Mouse (Mus musculus) embryo, embryonic 9.5 days (tissue): ENCODE results near the gene Olfml2b.

Experiments
- DNase-seq: peaks from one replicate; pipeline ENCODE4 v3.0.0-alpha.2; 2017; ENCODE audit errors: extremely low spot score

Gene Olfml2b

DNA sequence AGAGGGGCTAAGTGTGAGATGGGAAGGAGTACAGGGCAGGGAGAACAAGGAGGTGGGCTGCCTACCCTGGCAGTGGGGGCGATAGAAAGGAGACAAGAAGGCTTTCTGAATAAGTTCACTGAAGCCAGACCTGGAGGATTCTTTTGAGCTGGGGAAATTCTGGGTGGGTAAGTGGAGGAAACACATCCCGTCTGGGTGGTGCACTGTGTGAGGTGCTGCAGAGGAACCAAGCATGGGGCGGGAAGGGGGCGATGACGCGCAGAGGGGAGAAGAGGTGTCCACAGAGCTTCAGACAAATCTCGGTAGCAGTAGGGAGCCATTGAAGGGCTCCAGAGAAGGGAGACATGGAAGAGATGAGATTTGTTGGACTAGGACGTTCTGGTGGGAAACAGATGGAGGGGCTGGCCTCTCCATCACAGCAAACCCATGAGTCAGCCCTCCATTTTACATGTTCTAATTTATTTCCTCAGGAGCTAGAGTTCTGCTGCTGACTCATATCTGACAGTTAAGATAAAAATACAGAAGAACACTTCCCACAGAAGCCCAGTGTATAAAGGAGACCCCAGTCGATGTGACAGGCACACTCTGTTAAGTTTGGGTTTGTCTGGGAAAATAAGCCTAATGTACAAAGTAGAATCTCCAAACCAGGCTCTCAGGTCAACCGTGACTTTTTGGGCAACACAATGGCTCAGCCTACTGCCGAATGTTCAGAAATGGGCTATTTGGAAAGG is 87.7 kb downstream of the Olfml2b start:
- DNase-seq: no peak
